Mouse (Mus musculus) midbrain, postnatal 0 days (tissue): ENCODE measurements around the gene Slc46a3. TPM values are rescaled to one million over a fixed set of nuclear protein-coding genes. Genes with fewer than 3 reads are reported as not detected.

Source experiments
- ATAC-seq: fragments of 200-750 bp; cut with Nextera tagmentation; 2 replicates; pipeline ENCODE4 v1.8.0; 2017; ENCODE audit warnings: moderate number of reproducible peaks, mild to moderate bottlenecking, moderate TSS enrichment, moderate library complexity; ENCODE audit not compliant: low FRiP score
- DNase-seq: peaks from one replicate; pipeline ENCODE4 v3.0.0-alpha.2; 2015; ENCODE audit warnings: low spot score
- H3K27ac ChIP-seq: fragments of 300-500 bp; sonication (generic); 2 replicates; pipeline ENCODE4 v1.5.1; 2014; ENCODE audit warnings: low read depth, mild to moderate bottlenecking, low read length, mixed read lengths
- H3K27me3 ChIP-seq: fragments of 300-500 bp; sonication (generic); 2 replicates; pipeline ENCODE4 v1.6.1; 2014; ENCODE audit warnings: low read length, control low read depth, mixed read lengths; ENCODE audit not compliant: insufficient read depth
- H3K36me3 ChIP-seq: fragments of 300-500 bp; sonication (generic); 2 replicates; pipeline ENCODE4 v1.6.1; 2014; ENCODE audit warnings: low read length, control low read depth, mixed read lengths; ENCODE audit not compliant: insufficient read depth
- H3K4me1 ChIP-seq: fragments of 300-500 bp; sonication (generic); 2 replicates; pipeline ENCODE4 v1.6.1; 2014; ENCODE audit warnings: mild to moderate bottlenecking, control low read depth, antibody characterized with exemption, low read length, mixed read lengths; ENCODE audit not compliant: insufficient read depth
- H3K4me2 ChIP-seq: fragments of 300-500 bp; sonication (generic); 2 replicates; pipeline ENCODE4 v1.6.1; 2014; ENCODE audit warnings: low read depth, mild to moderate bottlenecking, low read length, mixed read lengths; ENCODE audit not compliant: poor library complexity, severe bottlenecking
- H3K4me3 ChIP-seq: fragments of 300-500 bp; sonication (generic); 2 replicates; pipeline ENCODE4 v1.5.1; 2014; ENCODE audit warnings: low read depth, mild to moderate bottlenecking, low read length, moderate library complexity
- H3K9ac ChIP-seq: fragments of 300-500 bp; sonication (generic); replicated peaks from 2 replicates; pipeline ENCODE4 v1.6.1; 2014; ENCODE audit warnings: mild to moderate bottlenecking, low read length, moderate library complexity, mixed read lengths; ENCODE audit not compliant: poor library complexity, severe bottlenecking
- H3K9me3 ChIP-seq: fragments of 300-500 bp; sonication (generic); 2 replicates; pipeline ENCODE4 v1.6.1; 2016; ENCODE audit warnings: low read length, control low read depth
- CTCF ChIP-seq: IDR thresholded peaks from 2 replicates; pipeline ENCODE4 v1.5.1; 2016; ENCODE audit warnings: antibody characterized with exemption, mild to moderate bottlenecking
- WGBS: fragments of 180-500 bp; shearing (Covaris S2); extraction: QIAGEN DNeasy Blood & Tissue Kit; methylation state at CpG from one replicate; pipeline ENCODE4 v1.1.7; 2014; 5-methylcytosine and 5-hydroxymethylcytosine counted together
- polyA plus RNA-seq: library from polyadenylated mRNA; unstranded; fragments of >200 nt; fragmentation: Nextera tagmentation; extraction: Ambion mirVana; gene quantifications from 2 replicates; pipeline ENCODE4 v1.2.1, GENCODE M21; 2015
- total RNA-seq: library from RNA; depleted of rRNA; stranded (reverse); fragments of >200 nt; gene quantifications from 2 replicates; pipeline ENCODE4 v1.2.3, GENCODE M21; 2014; rRNA removed

Gene Slc46a3
- total and polyA plus RNA-seq, 2 experiments from 2014 or later = 4.1 to 5.2 TPM

GRCm38 (mm10) chr5:147843340-147843739 lies 51.3 kb downstream of the Slc46a3 start:
- no peak overlapping the region for H3K4me3 ChIP-seq
- WGBS = 43% methylated on average over 7 of the region's 7 CpGs
- H3K27me3 ChIP-seq = no peaks in the 10 kb centered on the region
- no peaks in the 10 kb centered on the region for H3K36me3 ChIP-seq
- DNase-seq = no peak
- H3K9me3 ChIP-seq = no peaks in the 10 kb centered on the region
- H3K4me1 ChIP-seq = no peaks in the 10 kb centered on the region
- no peak overlapping the region for H3K27ac ChIP-seq
- ATAC-seq = no peak
- TF ChIP-seq CTCF = no peak
- H3K4me2 ChIP-seq = no peak overlapping the region
- no peak overlapping the region for H3K9ac ChIP-seq

- WGBS = 86% methylated on average over 12 of the region's 12 CpGs
- Histone ChIP-seq H3K27ac (no peak overlapping the region), H3K4me1 (no peaks in the 10 kb centered on the region), H3K9ac (no peak overlapping the region), H3K4me3 (no peak overlapping the region), H3K9me3 (no peaks in the 10 kb centered on the region), H3K36me3 (no peaks in the 10 kb centered on the region), H3K27me3 (peaks cover 4% of the 10 kb centered on the region; the same call in 1 of the 2 replicates), H3K4me2 (no peak overlapping the region)
- no peak for TF ChIP-seq CTCF
- DNase-seq (no peak), ATAC-seq (no peak)
These were observed 55.2 kb downstream of the Slc46a3 start for GRCm38 (mm10) chr5:147839418-147839817.

- Histone ChIP-seq H3K27me3 (peaks cover 4% of the 10 kb centered on the region; the same call in 1 of the 2 replicates), H3K27ac (no peak overlapping the region), H3K4me2 (no peak overlapping the region), H3K4me1 (no peaks in the 10 kb centered on the region), H3K9me3 (no peaks in the 10 kb centered on the region), H3K9ac (no peak overlapping the region), H3K36me3 (no peaks in the 10 kb centered on the region), H3K4me3 (no peak overlapping the region)
- ATAC-seq (no peak), DNase-seq (no peak)
- no peak for TF ChIP-seq CTCF
- 9% methylated on average over 17 of the region's 17 CpGs for WGBS
These were observed 59.6 kb downstream of the Slc46a3 start for GRCm38 (mm10) chr5:147834841-147835500.

- Histone ChIP-seq H3K27ac (no peak overlapping the region), H3K9ac (no peak overlapping the region), H3K4me1 (no peaks in the 10 kb centered on the region), H3K27me3 (peaks cover 4% of the 10 kb centered on the region; the same call in 1 of the 2 replicates), H3K9me3 (no peaks in the 10 kb centered on the region), H3K4me3 (no peak overlapping the region), H3K4me2 (no peak overlapping the region), H3K36me3 (no peaks in the 10 kb centered on the region)
- ATAC-seq (no peak), DNase-seq (no peak)
- 52% methylated on average over 14 of the region's 14 CpGs for WGBS
- no peak for TF ChIP-seq CTCF
These were observed 61.8 kb downstream of the Slc46a3 start for GRCm38 (mm10) chr5:147832842-147833241.

- no peak for ATAC-seq
- WGBS = 59% methylated on average over 8 of the region's 8 CpGs
- no peak for TF ChIP-seq CTCF
These were observed 65.8 kb downstream of the Slc46a3 start for GRCm38 (mm10) chr5:147828846-147829245.

More at GRCm38 (mm10) chr5:147828846-147829245, 65.8 kb downstream of the Slc46a3 start:
- Histone ChIP-seq H3K27me3 (no peaks in the 10 kb centered on the region), H3K36me3 (no peaks in the 10 kb centered on the region), H3K4me2 (no peak overlapping the region), H3K4me1 (no peaks in the 10 kb centered on the region), H3K9me3 (no peaks in the 10 kb centered on the region), H3K27ac (no peak overlapping the region), H3K9ac (no peak overlapping the region), H3K4me3 (no peak overlapping the region)
- no peak for DNase-seq

Other genes with a start within 250 kb of the Slc46a3 start
- 15.2 and 16.8 TPM in 2 replicates for gene Flt1, start 168.8 kb downstream of the Slc46a3 start, total RNA-seq
- gene Flt1, start 168.8 kb downstream of the Slc46a3 start, polyA plus RNA-seq = 9.0 and 9.7 TPM in 2 replicates
- 220 and 287 TPM in 2 replicates for gene Pomp, start 34.4 kb downstream of the Slc46a3 start, total RNA-seq
- gene Pomp, start 34.4 kb downstream of the Slc46a3 start, polyA plus RNA-seq = 513 and 545 TPM in 2 replicates
- gene Mtus2, start 62.5 kb upstream of the Slc46a3 start, total RNA-seq = 38.0 and 54.7 TPM in 2 replicates
- 36.6 and 41.6 TPM in 2 replicates for gene Mtus2, start 62.5 kb upstream of the Slc46a3 start, polyA plus RNA-seq